Mouse (Mus musculus) hindbrain, postnatal 0 days (tissue): ENCODE data around the gene Gm20909. TPM values are rescaled to one million over a fixed set of nuclear protein-coding genes. Genes with fewer than 3 reads are reported as not detected.
"Not testable (repeated sequence)": the region's sequence is repeated elsewhere in the genome, so short reads cannot be mapped to it uniquely, and the experiment has no call there.

Source experiments
- ATAC-seq: fragments of 200-750 bp; cut with Nextera tagmentation; 2 replicates; pipeline ENCODE4 v1.8.0; 2017; ENCODE audit warnings: mild to moderate bottlenecking, moderate TSS enrichment, moderate library complexity
- DNase-seq: peaks from one replicate; pipeline ENCODE4 v3.0.0-alpha.2; 2015; ENCODE audit warnings: low spot score
- H3K27ac ChIP-seq: fragments of 300-500 bp; sonication (generic); 2 replicates; pipeline ENCODE4 v1.5.1; 2014; ENCODE audit warnings: mild to moderate bottlenecking
- H3K27me3 ChIP-seq: fragments of 300-500 bp; sonication (generic); 2 replicates; pipeline ENCODE4 v1.6.1; 2014; ENCODE audit warnings: low read length, mixed read lengths; ENCODE audit not compliant: insufficient read depth
- H3K36me3 ChIP-seq: fragments of 300-500 bp; sonication (generic); 2 replicates; pipeline ENCODE4 v1.6.1; 2014; ENCODE audit warnings: low read length, mixed read lengths; ENCODE audit not compliant: insufficient read depth
- H3K4me1 ChIP-seq: fragments of 300-500 bp; sonication (generic); 2 replicates; pipeline ENCODE4 v1.6.1; 2014; ENCODE audit warnings: antibody characterized with exemption, low read length, mixed read lengths; ENCODE audit not compliant: insufficient read depth
- H3K4me2 ChIP-seq: fragments of 300-500 bp; sonication (generic); 2 replicates; pipeline ENCODE4 v1.6.1; 2014; ENCODE audit warnings: low read depth, mild to moderate bottlenecking, low read length, moderate library complexity, mixed read lengths
- H3K4me3 ChIP-seq: fragments of 300-500 bp; sonication (generic); 2 replicates; pipeline ENCODE4 v1.5.1; 2014; ENCODE audit warnings: low read length
- H3K9ac ChIP-seq: fragments of 300-500 bp; sonication (generic); replicated peaks from 2 replicates; pipeline ENCODE4 v1.6.1; 2014; ENCODE audit warnings: mild to moderate bottlenecking, low read length, moderate library complexity, mixed read lengths
- H3K9me3 ChIP-seq: fragments of 300-500 bp; sonication (generic); 2 replicates; pipeline ENCODE4 v1.6.1; 2016; ENCODE audit warnings: low read length, mixed read lengths
- WGBS: fragments of 180-500 bp; shearing (Covaris S2); extraction: QIAGEN DNeasy Blood & Tissue Kit; methylation state at CpG from one replicate; pipeline ENCODE4 v1.1.7; 2014; 5-methylcytosine and 5-hydroxymethylcytosine counted together
- polyA plus RNA-seq: library from polyadenylated mRNA; unstranded; fragments of >200 nt; fragmentation: Nextera tagmentation; extraction: Ambion mirVana; gene quantifications from 2 replicates; pipeline ENCODE4 v1.2.1, GENCODE M21; 2015
- total RNA-seq: library from RNA; depleted of rRNA; stranded (reverse); fragments of >200 nt; gene quantifications from 2 replicates; pipeline ENCODE4 v1.2.3, GENCODE M21; 2014; rRNA removed

Gene Gm20909
- total RNA-seq = not detected in 2 replicates
- polyA plus RNA-seq = not detected in 2 replicates

- H3K9ac ChIP-seq, H3K4me2 ChIP-seq, H3K4me3 ChIP-seq, H3K4me1 ChIP-seq, H3K27ac ChIP-seq, ATAC-seq, H3K9me3 ChIP-seq, H3K27me3 ChIP-seq, H3K36me3 ChIP-seq, DNase-seq: not testable (repeated sequence)
- no CpG with 5 or more reads among the region's 4 CpGs for WGBS
These were observed at the start of gene Gm20909 for GRCm38 (mm10) chrY:21164270-21164669. TSS of gene Gm20909 (plus strand) at chrY:21164570.

Other genes with a start within 250 kb of the Gm20909 start
- not detected in 2 replicates for gene Gm29866, start 170.9 kb upstream of the Gm20909 start, total RNA-seq
- not detected in 2 replicates for gene Gm29866, start 170.9 kb upstream of the Gm20909 start, polyA plus RNA-seq
- not detected in 2 replicates for gene Gm20865, start 77.0 kb downstream of the Gm20909 start, total RNA-seq
- gene Gm20865, start 77.0 kb downstream of the Gm20909 start, polyA plus RNA-seq = not detected in 2 replicates